Mouse (Mus musculus) myocyte (in vitro differentiated cells): ENCODE results near the gene Ptpn7. TPM values are rescaled to one million over a fixed set of nuclear protein-coding genes. Genes with fewer than 3 reads are reported as not detected.

ENCODE experiments used
- H3K27me3 ChIP-seq: one replicate; pipeline ENCODE4 v1.6.1; 2011; ENCODE audit not compliant: control insufficient read depth, insufficient read depth, insufficient read length
- H3K36me3 ChIP-seq: one replicate; pipeline ENCODE4 v1.6.1; 2011; ENCODE audit not compliant: control insufficient read depth, insufficient read depth
- H3K4me2 ChIP-seq: one replicate; pipeline ENCODE4 v1.6.1; 2011; ENCODE audit warnings: low read depth, control low read depth
- H3K4me3 ChIP-seq: one replicate; pipeline ENCODE4 v1.5.1; 2011; ENCODE audit warnings: mild to moderate bottlenecking, control low read depth, moderate library complexity
- H3K79me2 ChIP-seq: one replicate; pipeline ENCODE4 v1.6.1; 2011; ENCODE audit not compliant: control insufficient read depth, insufficient read depth
- H3ac ChIP-seq: one replicate; pipeline ENCODE4 v1.6.1; 2011; ENCODE audit not compliant: control insufficient read depth, insufficient read length
- CEBPB ChIP-seq: IDR thresholded peaks from 2 replicates; pipeline ENCODE4 v1.6.1; 2011; ENCODE audit warnings: mild to moderate bottlenecking, moderate library complexity; ENCODE audit not compliant: poor library complexity, insufficient read depth, severe bottlenecking
- E2F4 ChIP-seq: IDR thresholded peaks from one replicate; pipeline ENCODE4 v1.6.1; 2011; ENCODE audit warnings: mild to moderate bottlenecking, control low read depth, moderate library complexity; ENCODE audit not compliant: insufficient read depth
- MAX ChIP-seq: IDR thresholded peaks from one replicate; pipeline ENCODE4 v1.6.1; 2011; ENCODE audit warnings: low read depth, mild to moderate bottlenecking, control low read depth
- MYOD1 ChIP-seq, 3 experiments: IDR thresholded peaks; one replicate each; pipeline ENCODE4 v1.6.1; 2011; ENCODE audit warnings: control low read depth in 2 of 3, low read depth in 2 of 3, mild to moderate bottlenecking in 2 of 3, moderate library complexity in 1 of 3; ENCODE audit not compliant: insufficient read length in 2 of 3, control insufficient read depth in 1 of 3
- MYOG ChIP-seq, 3 experiments: IDR thresholded peaks; one replicate each; pipeline ENCODE4 v1.6.1; 2011; ENCODE audit warnings: control low read depth in 2 of 3, low read depth in 2 of 3, mild to moderate bottlenecking in 2 of 3; ENCODE audit not compliant: insufficient read length in 2 of 3, control insufficient read depth in 1 of 3, insufficient read depth in 1 of 3
- POLR2A ChIP-seq: IDR thresholded peaks from one replicate; pipeline ENCODE4 v1.6.1; 2011; ENCODE audit warnings: low read depth, mild to moderate bottlenecking, control low read depth, moderate library complexity; ENCODE audit not compliant: insufficient read length
- POLR2AphosphoS2 ChIP-seq: IDR thresholded peaks from one replicate; pipeline ENCODE4 v1.6.1; 2011; ENCODE audit warnings: low read depth, control low read depth; ENCODE audit not compliant: insufficient read length
- REST ChIP-seq: IDR thresholded peaks from one replicate; pipeline ENCODE4 v1.6.1; 2011; ENCODE audit warnings: mild to moderate bottlenecking, control low read depth, moderate library complexity; ENCODE audit not compliant: insufficient read depth, insufficient read length
- SRF ChIP-seq: IDR thresholded peaks from one replicate; pipeline ENCODE4 v1.6.1; 2011; ENCODE audit warnings: low read depth; ENCODE audit not compliant: control insufficient read depth, insufficient read length
- TCF12 ChIP-seq: IDR thresholded peaks from one replicate; pipeline ENCODE4 v1.6.1; 2011; ENCODE audit warnings: mild to moderate bottlenecking, control low read depth; ENCODE audit not compliant: poor library complexity, insufficient read depth, severe bottlenecking
- TCF3 ChIP-seq: IDR thresholded peaks from one replicate; pipeline ENCODE4 v1.6.1; 2011; ENCODE audit warnings: low read depth, control low read depth; ENCODE audit not compliant: insufficient read length
- USF1 ChIP-seq: IDR thresholded peaks from one replicate; pipeline ENCODE4 v1.6.1; 2011; ENCODE audit warnings: low read depth, mild to moderate bottlenecking, control low read depth, moderate library complexity
- polyA plus RNA-seq: library from polyadenylated mRNA; unstranded; fragments of >200 nt; fragmentation: generic; extraction: Trizol; gene quantifications from one replicate; pipeline ENCODE4 v1.2.1, GENCODE M21; 2012; ENCODE audit warnings: missing spikeins

Ptpn7 gene
- polyA plus RNA-seq, 1 experiment: 0.26 TPM

DNA sequence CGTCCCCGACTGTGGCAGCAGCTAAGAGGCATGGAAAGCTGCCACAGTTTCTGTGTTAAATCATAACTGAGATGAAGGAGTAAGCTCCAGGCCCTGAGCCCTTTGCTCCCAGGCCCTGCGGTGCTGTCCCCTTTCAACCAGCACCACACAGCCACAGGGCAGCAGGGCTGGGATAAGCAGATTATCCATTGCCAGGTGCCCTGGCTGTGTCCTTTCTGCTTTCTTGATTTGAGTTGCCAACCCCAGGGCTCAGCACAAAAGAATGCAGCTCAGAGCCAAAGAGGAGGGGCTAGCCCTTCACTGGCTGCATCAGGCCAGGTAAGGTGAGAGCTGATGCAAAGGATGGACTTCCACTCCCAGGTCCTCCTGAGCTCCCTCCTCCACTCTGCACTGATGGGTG lies 45.2 kb downstream of the Ptpn7 start:
- TF ChIP-seq MYOD1 (IDR thresholded peaks at IDR 0.05; ENCODE audit: control insufficient read depth in 1 of 3, insufficient read length in 2 of 3, low read depth in 2 of 3) (no peak), REST (no peak), MYOG (IDR thresholded peaks at IDR 0.05; ENCODE audit: control insufficient read depth in 1 of 3, insufficient read depth in 1 of 3, insufficient read length in 2 of 3, low read depth in 2 of 3) (no peak), MAX (no peak), SRF (no peak), TCF3 (no peak), TCF12 (no peak), POLR2A (no peak), CEBPB (no peak), POLR2AphosphoS2 (no peak), USF1 (no peak), E2F4 (no peak)
- Histone ChIP-seq H3ac (no peak overlapping the region), H3K36me3 (no peaks in the 10 kb centered on the region), H3K79me2 (no peaks in the 10 kb centered on the region), H3K4me2 (no peak overlapping the region), H3K27me3 (no peaks in the 10 kb centered on the region), H3K4me3 (no peak overlapping the region)

DNA sequence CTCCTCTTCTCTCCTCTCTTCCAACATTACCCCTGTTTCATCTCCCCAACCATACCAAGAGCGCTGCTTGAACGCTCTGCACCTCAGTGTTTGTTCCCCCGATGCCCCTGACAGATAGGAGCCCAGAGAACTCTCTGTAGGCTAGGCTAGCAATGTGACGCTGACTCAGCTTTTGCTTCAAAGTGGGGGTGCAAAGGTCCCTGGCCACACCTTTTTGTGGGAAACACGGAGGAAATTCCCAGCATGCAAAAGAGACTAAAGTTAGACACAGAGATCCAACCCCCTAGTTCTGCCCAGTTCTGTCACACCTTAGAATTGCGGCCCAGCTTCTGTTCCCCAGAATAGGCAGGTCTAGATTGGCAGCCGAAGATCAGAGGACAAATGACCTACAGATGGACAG lies 46.4 kb downstream of the Ptpn7 start:
- H3K4me3 ChIP-seq: no peak overlapping the region
- H3K79me2 ChIP-seq: no peaks in the 10 kb centered on the region
- no peak overlapping the region for H3ac ChIP-seq
- TF ChIP-seq SRF: no peak
- H3K27me3 ChIP-seq: no peaks in the 10 kb centered on the region
- no peak overlapping the region for H3K4me2 ChIP-seq
- no peaks in the 10 kb centered on the region for H3K36me3 ChIP-seq

DNA sequence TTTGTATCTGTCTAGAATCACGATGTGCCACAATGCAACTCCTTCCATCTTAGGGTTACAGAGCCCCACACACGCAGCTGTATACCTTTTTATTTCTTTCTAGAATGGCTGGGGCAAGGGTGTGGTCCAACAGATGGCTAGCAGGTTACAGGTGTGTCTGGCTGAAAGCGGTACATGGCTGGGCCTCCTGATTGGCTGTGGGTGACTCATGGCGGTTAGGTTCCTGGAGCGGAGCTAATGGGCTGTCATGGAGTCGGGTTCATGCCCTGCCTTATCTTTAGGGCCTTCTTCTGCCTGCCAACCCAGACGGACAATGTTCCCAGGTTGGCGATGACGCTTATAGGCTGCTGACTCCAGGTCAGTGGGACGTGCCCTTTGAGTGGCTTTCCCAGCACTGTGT lies 48.3 kb downstream of the Ptpn7 start:
- Histone ChIP-seq H3K79me2 (no peaks in the 10 kb centered on the region), H3K4me3 (no peak overlapping the region), H3K4me2 (no peak overlapping the region), H3ac (no peak overlapping the region), H3K36me3 (no peaks in the 10 kb centered on the region), H3K27me3 (no peaks in the 10 kb centered on the region)
- TF ChIP-seq POLR2A (no peak), MAX (no peak), E2F4 (no peak), SRF (no peak), MYOD1 (IDR thresholded peaks at IDR 0.05; ENCODE audit: control insufficient read depth in 1 of 3, insufficient read length in 2 of 3, low read depth in 2 of 3) (no peak), MYOG (IDR thresholded peaks at IDR 0.05; ENCODE audit: control insufficient read depth in 1 of 3, insufficient read depth in 1 of 3, insufficient read length in 2 of 3, low read depth in 2 of 3) (no peak), CEBPB (no peak), POLR2AphosphoS2 (no peak), TCF3 (no peak), TCF12 (no peak), REST (no peak), USF1 (no peak)

DNA sequence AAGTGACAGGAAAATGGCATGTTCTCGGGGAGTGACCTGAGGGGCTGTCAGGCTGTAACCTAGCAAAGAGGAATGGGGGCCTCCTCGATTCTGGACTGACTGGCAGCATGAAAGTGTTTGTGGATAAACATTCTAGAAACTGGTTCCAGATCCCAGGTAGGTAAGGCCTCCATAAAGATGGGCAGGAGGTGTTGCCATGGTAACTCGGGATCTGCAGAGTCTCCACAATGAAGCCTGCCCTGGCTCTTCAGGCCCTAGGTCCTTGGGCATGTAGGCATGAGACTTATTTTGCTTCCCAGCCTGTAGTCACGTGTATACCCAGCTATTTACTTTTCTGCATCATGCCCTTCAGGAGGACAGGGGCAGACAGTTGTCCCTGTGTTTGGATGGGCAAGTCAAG lies 48.8 kb downstream of the Ptpn7 start:
- H3K27me3 ChIP-seq: no peaks in the 10 kb centered on the region
- H3ac ChIP-seq: no peak overlapping the region
- no peaks in the 10 kb centered on the region for H3K36me3 ChIP-seq
- H3K79me2 ChIP-seq: no peaks in the 10 kb centered on the region
- TF ChIP-seq MAX: no peak
- TF ChIP-seq TCF3: no peak
- TF ChIP-seq CEBPB: no peak
- TF ChIP-seq SRF: no peak
- no peak for TF ChIP-seq MYOD1 (IDR thresholded peaks at IDR 0.05; ENCODE audit: control insufficient read depth in 1 of 3, insufficient read length in 2 of 3, low read depth in 2 of 3)
- no peak for TF ChIP-seq MYOG (IDR thresholded peaks at IDR 0.05; ENCODE audit: control insufficient read depth in 1 of 3, insufficient read depth in 1 of 3, insufficient read length in 2 of 3, low read depth in 2 of 3)
- no peak for TF ChIP-seq POLR2A
- TF ChIP-seq POLR2AphosphoS2: no peak
- TF ChIP-seq TCF12: no peak
- no peak for TF ChIP-seq USF1
- H3K4me2 ChIP-seq: no peak overlapping the region
- no peak overlapping the region for H3K4me3 ChIP-seq

DNA sequence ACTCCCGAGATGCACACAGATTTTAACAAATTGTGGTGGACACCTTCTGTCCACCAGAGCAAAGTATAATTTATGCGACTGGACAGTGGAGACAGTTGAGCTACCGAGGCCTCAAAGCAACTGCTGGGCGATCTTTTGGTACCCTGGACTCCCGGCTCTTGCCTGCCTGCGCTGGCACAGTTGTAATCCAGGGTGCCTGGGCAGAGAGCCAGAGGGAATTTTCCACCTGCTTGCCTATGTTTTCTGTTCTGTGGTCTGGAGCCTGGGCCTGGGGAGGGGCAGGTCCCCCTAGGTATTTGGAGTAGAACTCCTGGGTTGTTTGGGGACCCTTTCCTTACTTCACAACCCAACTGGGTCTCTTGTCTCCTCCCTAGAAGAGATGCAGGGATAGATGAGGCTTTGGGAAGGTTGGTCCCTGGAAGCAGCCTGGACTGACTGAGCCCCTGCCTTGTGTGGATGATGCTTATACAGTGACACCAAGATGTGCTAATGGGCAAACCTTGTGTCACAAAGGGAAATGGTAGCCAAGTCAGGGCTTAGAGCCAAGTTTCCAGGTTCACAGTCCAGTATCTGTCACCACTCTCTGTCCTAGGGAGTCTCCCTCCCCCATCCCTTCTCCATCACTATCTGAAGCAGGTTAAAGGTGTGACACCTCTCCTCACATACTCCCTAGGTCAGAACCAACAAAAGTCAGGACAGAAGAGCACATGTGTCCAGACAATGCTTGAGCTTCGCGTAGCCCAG lies 49.6 kb downstream of the Ptpn7 start:
- Histone ChIP-seq H3K4me2 (no peak overlapping the region), H3K27me3 (no peaks in the 10 kb centered on the region)
- no peak for TF ChIP-seq USF1
- no peak for TF ChIP-seq REST
- no peak for TF ChIP-seq MYOG (IDR thresholded peaks at IDR 0.05; ENCODE audit: control insufficient read depth in 1 of 3, insufficient read depth in 1 of 3, insufficient read length in 2 of 3, low read depth in 2 of 3)
- TF ChIP-seq MYOD1 (IDR thresholded peaks at IDR 0.05; ENCODE audit: control insufficient read depth in 1 of 3, insufficient read length in 2 of 3, low read depth in 2 of 3): no peak
- no peak for TF ChIP-seq POLR2A

More for the DNA sequence above, 49.6 kb downstream of the Ptpn7 start:
- Histone ChIP-seq H3K36me3 (no peaks in the 10 kb centered on the region), H3ac (no peak overlapping the region), H3K79me2 (no peaks in the 10 kb centered on the region), H3K4me3 (no peak overlapping the region)
